In the genomic region with DNA sequence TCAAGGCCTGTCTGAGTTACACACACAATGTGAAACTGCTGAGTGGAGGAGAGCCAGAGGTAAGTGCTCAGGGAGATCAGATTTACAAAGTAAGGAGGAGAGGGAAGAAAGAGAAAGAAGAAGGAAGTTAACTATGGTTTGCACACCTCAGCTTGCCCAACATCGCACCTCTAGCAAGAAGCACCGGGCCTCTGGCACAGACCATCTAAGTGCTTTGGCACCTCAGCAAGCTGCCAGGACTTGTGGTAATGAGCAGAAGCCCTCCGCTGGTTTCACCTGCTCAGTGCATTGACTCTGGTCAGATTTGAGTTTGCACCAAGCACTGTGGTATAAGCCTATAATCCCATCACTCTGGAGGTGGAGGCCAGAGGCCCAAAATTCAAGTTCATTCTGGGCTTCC, we compare ENCODE assay signal across 18 mouse cellular contexts.
"Had no signal": no experiment of that assay in that cellular context is flagged by ENCODE, and none has a peak within 500 bp of the region (broad histone marks: within the 10 kb centered on the region; RNA-seq: fewer than 3 reads in every experiment).

No protein-coding gene starts in this region.

- H3K4me1 ChIP-seq: midbrain, embryonic 12.5 days; neural tube, embryonic 15.5 days had no signal

- H3K9ac ChIP-seq: lung, embryonic 14.5 days; midbrain, embryonic 12.5 days; neural tube, embryonic 13.5 days; neural tube, embryonic 15.5 days had no signal

- H3K27me3 ChIP-seq: midbrain, embryonic 12.5 days; neural tube, embryonic 13.5 days; neural tube, embryonic 15.5 days had no signal

- H3K36me3 ChIP-seq: midbrain, embryonic 10.5 days; midbrain, embryonic 12.5 days; neural tube, embryonic 13.5 days; neural tube, embryonic 15.5 days had no signal

- H3K27ac ChIP-seq: macrophage; midbrain, embryonic 10.5 days; midbrain, embryonic 12.5 days; neural tube, embryonic 13.5 days; neural tube, embryonic 15.5 days had no signal

- DNase-seq: lung, adult 18-20 months; lung, embryonic 14.5 days; lung, postnatal 10 days; lung, postnatal 36 days; midbrain, embryonic 14.5 days; retina, postnatal 1 day; right cerebral cortex, adult 18-20 months; right cerebral cortex, postnatal 25 days; right cerebral cortex, postnatal 4 days; spleen, adult 18-20 months; thymus, adult 18-20 months; thymus, postnatal 14 days; thymus, postnatal 36 days had no signal

- H3K4me2 ChIP-seq: lung, embryonic 14.5 days; midbrain, embryonic 12.5 days; neural tube, embryonic 13.5 days; neural tube, embryonic 15.5 days had no signal

- H3K4me3 ChIP-seq: midbrain, embryonic 10.5 days; midbrain, embryonic 12.5 days; neural tube, embryonic 13.5 days; neural tube, embryonic 15.5 days had no signal

- H3K9me3 ChIP-seq: midbrain, embryonic 10.5 days; midbrain, embryonic 12.5 days; neural tube, embryonic 13.5 days; neural tube, embryonic 15.5 days had no signal
